Mouse (Mus musculus) adipose tissue, adult 10 weeks (tissue): ENCODE measurements around the gene Akna. TPM values are rescaled to one million over a fixed set of nuclear protein-coding genes. Genes with fewer than 3 reads are reported as not detected.

Experiments
- polyA plus RNA-seq: library from polyadenylated mRNA; stranded (reverse); fragments of 350-450 nt; fragmentation: Illumina TruSeq; extraction: RNeasy Lipid Tissue Mini Kit (QIAGEN cat#74804); gene quantifications from one replicate; pipeline ENCODE4 v1.2.3, GENCODE M21; 2014; ENCODE audit warnings: low read depth, low replicate concordance

Gene Akna
- 5.3 TPM for polyA plus RNA-seq

GRCm38 (mm10) chr4:63403040-63403959 lies at the start of gene Akna:
Akna (minus strand) TSS chr4:63403354.

DNA sequence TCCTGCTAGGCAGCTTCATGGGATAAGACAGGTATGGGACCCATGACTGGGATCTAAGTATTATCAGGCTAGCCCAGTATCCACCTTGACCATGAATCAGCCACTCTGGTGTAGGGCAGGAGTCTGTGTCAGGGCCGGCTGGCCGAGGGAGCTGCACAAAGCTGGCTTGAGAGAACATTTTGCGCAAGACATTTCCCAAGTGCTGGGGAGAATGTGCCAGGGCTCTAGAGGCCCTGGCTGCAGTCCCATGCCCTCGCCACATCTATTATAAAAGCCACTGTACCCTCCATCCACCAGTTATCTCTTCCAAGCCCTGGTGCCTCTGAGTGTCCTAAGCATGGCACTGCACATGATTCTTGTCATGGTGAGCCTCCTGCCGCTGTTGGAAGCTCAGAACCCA lies 41.0 kb downstream of the Akna start, which contains the start of gene Orm2:
TSS of gene Orm2 (plus strand) at position 300 of the 400 bp plus-strand sequence.

GRCm38 (mm10) chr4:63355877-63356665 lies 47.1 kb downstream of the Akna start, which contains the start of gene Orm3:
Orm3 (plus strand) TSS chr4:63356162.

GRCm38 (mm10) chr4:63344295-63344694 lies 58.9 kb downstream of the Akna start, which contains the start of gene Orm1:
Orm1 (plus strand) TSS chr4:63344560.

Other genes with a start within 250 kb of the Akna start
- gene Ambp, start 248.6 kb downstream of the Akna start, polyA plus RNA-seq, result not detected
- gene Kif12, start 231.2 kb downstream of the Akna start, polyA plus RNA-seq, result 1.3 TPM
- gene Col27a1, start 189.3 kb downstream of the Akna start, polyA plus RNA-seq, result 8.6 TPM
- 124 TPM for gene Orm1, start 58.8 kb downstream of the Akna start, polyA plus RNA-seq
- 7.1 TPM for gene Orm3, start 47.2 kb downstream of the Akna start, polyA plus RNA-seq
- 0.61 TPM for gene Orm2, start 40.9 kb downstream of the Akna start, polyA plus RNA-seq
- 13.9 TPM for gene Whrn, start 92.6 kb upstream of the Akna start, polyA plus RNA-seq
- 340 TPM for gene Atp6v1g1, start 141.4 kb upstream of the Akna start, polyA plus RNA-seq
- 14.1 TPM for gene Tmem268, start 155.4 kb upstream of the Akna start, polyA plus RNA-seq
- 4.1 TPM for gene Gm11213, start 201.9 kb upstream of the Akna start, polyA plus RNA-seq
- 8.7 TPM for gene Tex48, start 219.1 kb upstream of the Akna start, polyA plus RNA-seq